Mouse (Mus musculus) C2C12 (cell line): Measurements from ENCODE around the gene Tmem56. TPM values are rescaled to one million over a fixed set of nuclear protein-coding genes. Genes with fewer than 3 reads are reported as not detected.

ENCODE experiments used
- H3K27me3 ChIP-seq: one replicate; pipeline ENCODE4 v1.6.1; 2011; ENCODE audit not compliant: control insufficient read depth, insufficient read depth, insufficient read length
- H3K36me3 ChIP-seq: one replicate; pipeline ENCODE4 v1.6.1; 2011; ENCODE audit not compliant: control insufficient read depth, insufficient read depth
- H3K4me3 ChIP-seq: one replicate; pipeline ENCODE4 v1.5.1; 2011; ENCODE audit warnings: mild to moderate bottlenecking, control low read depth; ENCODE audit not compliant: poor library complexity, insufficient read depth, severe bottlenecking
- H3K79me2 ChIP-seq: one replicate; pipeline ENCODE4 v1.6.1; 2011; ENCODE audit not compliant: control insufficient read depth, insufficient read depth
- H3K79me3 ChIP-seq: one replicate; pipeline ENCODE4 v1.6.1; 2011; ENCODE audit warnings: low read depth, control low read depth
- H3ac ChIP-seq: one replicate; pipeline ENCODE3; 2011; ENCODE audit warnings: low read depth; ENCODE audit not compliant: control insufficient read depth, insufficient read length
- CEBPB ChIP-seq: IDR thresholded peaks from one replicate; pipeline ENCODE4 v1.6.1; 2011; ENCODE audit warnings: low read depth, mild to moderate bottlenecking, control low read depth, moderate library complexity
- CTCF ChIP-seq: IDR thresholded peaks from one replicate; pipeline ENCODE4 v1.5.1; 2011; ENCODE audit not compliant: control insufficient read depth, insufficient read depth, insufficient read length
- FOSL1 ChIP-seq: IDR thresholded peaks from one replicate; pipeline ENCODE4 v1.8.0; 2011; ENCODE audit warnings: mild to moderate bottlenecking, low read length; ENCODE audit not compliant: poor library complexity, insufficient read depth, severe bottlenecking
- MAX ChIP-seq: IDR thresholded peaks from one replicate; pipeline ENCODE4 v1.6.1; 2011; ENCODE audit warnings: mild to moderate bottlenecking, control low read depth
- MYOD1 ChIP-seq: IDR thresholded peaks from one replicate; pipeline ENCODE4 v1.6.1; 2011; ENCODE audit warnings: low read depth; ENCODE audit not compliant: control insufficient read depth, insufficient read length
- MYOG ChIP-seq: IDR thresholded peaks from one replicate; pipeline ENCODE4 v1.6.1; 2011; ENCODE audit not compliant: control insufficient read depth, insufficient read length; ENCODE audit errors: extremely low read depth
- USF1 ChIP-seq: IDR thresholded peaks from one replicate; pipeline ENCODE4 v1.6.1; 2011; ENCODE audit warnings: low read depth, mild to moderate bottlenecking, control low read depth, moderate library complexity
- polyA plus RNA-seq: library from polyadenylated mRNA; unstranded; fragments of >200 nt; fragmentation: generic; extraction: Trizol; gene quantifications from one replicate; pipeline ENCODE4 v1.2.1, GENCODE M21; 2012; ENCODE audit warnings: missing spikeins

Tmem56 gene
- polyA plus RNA-seq, 1 experiment, result 0.09 TPM

DNA sequence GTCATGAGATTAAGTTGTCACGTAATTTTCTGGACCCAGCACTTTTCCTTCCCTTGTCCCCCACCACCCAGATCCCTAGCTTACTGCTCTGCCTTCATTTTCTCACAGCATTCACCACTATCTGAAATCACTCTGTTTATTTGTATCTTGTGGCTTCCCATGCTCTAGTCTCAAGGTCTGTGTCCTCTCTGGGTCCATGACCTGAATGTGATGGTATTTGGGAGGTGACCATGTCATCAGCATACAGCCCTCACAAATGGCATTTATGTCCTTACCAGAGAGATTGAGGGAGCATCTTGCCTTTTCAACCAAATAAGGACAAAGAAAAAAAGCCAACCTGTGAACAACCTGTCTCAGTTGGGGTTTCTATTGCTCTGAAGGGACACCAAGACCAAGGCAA lies 106.9 kb downstream of the Tmem56 start:
- Histone ChIP-seq H3K4me3 (no peak overlapping the region), H3K79me2 (no peaks in the 10 kb centered on the region), H3K27me3 (no peaks in the 10 kb centered on the region), H3ac (no peak overlapping the region), H3K36me3 (no peaks in the 10 kb centered on the region), H3K79me3 (no peaks in the 10 kb centered on the region)
- TF ChIP-seq CEBPB (no peak), CTCF (no peak), MAX (no peak), USF1 (no peak), FOSL1 (no peak), MYOD1 (no peak), MYOG (no peak)

DNA sequence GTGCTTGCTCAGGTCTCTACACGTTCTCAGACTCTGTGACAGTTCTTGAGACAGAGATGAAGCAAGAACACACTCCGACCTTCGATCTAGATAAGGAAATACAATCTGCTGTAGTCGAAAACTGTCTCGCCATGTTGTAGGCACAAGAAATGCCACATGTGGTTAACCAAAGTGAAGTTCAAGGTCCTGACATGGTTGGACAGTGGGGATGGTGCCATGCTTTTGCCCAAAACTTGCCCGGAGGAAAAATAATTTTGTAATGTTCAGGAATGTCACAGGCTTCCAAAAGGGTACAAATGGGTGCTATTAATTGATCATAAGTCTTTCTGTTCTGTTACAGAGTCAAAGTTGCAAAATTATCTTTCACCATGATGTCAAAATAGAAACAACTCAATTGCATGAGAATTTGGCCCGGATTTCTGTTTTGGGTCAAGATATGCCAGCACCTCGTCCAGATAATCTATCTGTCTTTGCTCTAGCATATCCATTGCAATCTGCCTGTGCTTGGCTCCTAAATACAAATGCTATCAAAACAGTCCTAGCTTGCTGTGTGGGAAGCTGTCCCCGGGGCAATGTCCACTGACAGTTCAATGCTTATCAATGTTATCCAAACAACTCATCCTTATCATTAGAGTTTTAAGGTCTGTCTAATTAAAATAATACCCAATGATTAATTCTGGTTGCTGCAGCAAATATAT lies 108.5 kb downstream of the Tmem56 start:
- no peak overlapping the region for H3K4me3 ChIP-seq
- TF ChIP-seq FOSL1 (no peak), CTCF (no peak), MYOD1 (no peak), CEBPB (no peak), USF1 (no peak)
- H3K79me3 ChIP-seq, result no peaks in the 10 kb centered on the region
- no peaks in the 10 kb centered on the region for H3K79me2 ChIP-seq
- no peaks in the 10 kb centered on the region for H3K27me3 ChIP-seq
- H3K36me3 ChIP-seq, result no peaks in the 10 kb centered on the region
- no peak overlapping the region for H3ac ChIP-seq

DNA sequence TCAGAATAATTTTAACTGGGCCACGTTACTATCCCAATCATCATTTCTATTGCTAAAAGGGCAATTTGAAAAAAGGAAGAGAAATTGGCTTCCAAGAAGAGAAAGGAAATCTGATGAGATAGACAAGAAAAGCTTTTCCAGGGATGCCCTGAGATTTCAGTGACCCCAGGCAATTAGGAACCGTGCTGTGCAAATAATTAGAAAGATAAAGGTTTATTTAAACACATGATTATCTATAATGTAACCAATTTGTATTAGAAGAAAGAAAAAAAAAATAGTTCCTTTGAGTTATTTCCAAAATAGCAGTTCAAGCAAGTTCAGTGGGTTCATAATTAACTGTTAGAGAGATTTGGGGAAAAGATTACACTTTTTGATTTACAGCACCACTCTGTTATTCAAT lies 110.2 kb downstream of the Tmem56 start:
- Histone ChIP-seq H3K27me3 (no peaks in the 10 kb centered on the region), H3K4me3 (no peak overlapping the region), H3K36me3 (no peaks in the 10 kb centered on the region), H3K79me2 (no peaks in the 10 kb centered on the region), H3ac (no peak overlapping the region), H3K79me3 (no peaks in the 10 kb centered on the region)
- TF ChIP-seq MYOG, result no peak
- TF ChIP-seq CEBPB, result no peak
- TF ChIP-seq CTCF, result no peak
- no peak for TF ChIP-seq USF1
- no peak for TF ChIP-seq MYOD1
- no peak for TF ChIP-seq FOSL1
- no peak for TF ChIP-seq MAX

DNA sequence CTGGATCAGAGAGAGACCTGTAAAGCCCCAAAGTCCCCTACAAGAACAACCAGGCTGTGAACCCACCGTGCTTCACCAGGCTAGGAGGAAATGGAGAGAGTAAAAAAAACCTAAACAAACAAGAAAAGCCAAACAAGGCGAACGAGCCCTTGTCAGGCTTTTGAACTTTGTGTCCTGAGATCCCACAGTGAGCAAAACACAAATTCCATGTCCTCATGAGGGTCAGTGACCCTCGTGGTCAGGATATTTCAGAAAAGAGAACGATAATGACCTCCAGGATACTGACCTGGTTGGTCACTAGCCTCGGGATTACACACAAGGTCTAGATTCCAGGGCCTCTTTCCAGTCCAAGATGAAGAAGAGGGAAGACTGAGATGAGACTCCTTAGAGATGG lies 111.0 kb downstream of the Tmem56 start:
- no peaks in the 10 kb centered on the region for H3K79me2 ChIP-seq
- no peak overlapping the region for H3ac ChIP-seq
- no peak overlapping the region for H3K4me3 ChIP-seq
- TF ChIP-seq CEBPB (no peak), FOSL1 (no peak), MYOD1 (no peak), MYOG (no peak), MAX (no peak), CTCF (no peak), USF1 (no peak)
- H3K79me3 ChIP-seq, result no peaks in the 10 kb centered on the region
- no peaks in the 10 kb centered on the region for H3K36me3 ChIP-seq
- no peaks in the 10 kb centered on the region for H3K27me3 ChIP-seq

DNA sequence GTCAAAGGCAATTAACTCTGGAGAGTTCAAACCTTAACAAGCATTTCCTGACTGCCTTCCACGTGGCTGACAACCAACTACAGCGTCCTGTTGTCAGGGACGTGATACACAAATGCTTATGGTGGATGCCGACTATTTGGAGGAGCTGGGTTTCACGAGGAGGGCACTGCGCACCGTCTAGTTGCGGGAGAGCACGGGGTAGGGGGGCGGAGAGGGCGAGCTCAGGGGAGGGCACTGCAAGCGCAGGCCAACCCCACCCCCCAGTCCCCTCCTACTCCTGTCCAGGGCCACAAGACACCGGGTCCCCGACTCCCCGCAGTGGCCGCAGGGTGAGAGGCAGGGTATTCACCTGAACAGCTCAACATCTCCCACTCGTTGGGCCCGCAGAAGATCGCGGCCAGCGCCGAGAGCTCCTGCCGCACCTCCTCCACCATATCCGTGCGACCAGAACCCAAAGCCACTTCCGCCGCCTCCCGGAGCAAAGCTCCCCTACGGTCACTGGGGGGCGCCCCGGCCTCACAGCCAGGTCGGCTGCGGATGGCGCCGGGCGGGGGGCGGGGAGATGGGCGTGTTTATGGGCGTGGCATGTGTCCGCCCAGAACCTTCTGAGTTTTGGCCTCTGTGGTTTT lies 111.5 kb downstream of the Tmem56 start, which contains the start of gene Rwdd3:
Rwdd3 (minus strand) TSS at position 453 of the 629 bp plus-strand sequence.
- Histone ChIP-seq H3K79me3 (no peaks in the 10 kb centered on the region), H3ac (peak within 1 kb of the TSS; percentile 65), H3K27me3 (no peaks in the 10 kb centered on the region), H3K4me3 (peak within 1 kb of the TSS; percentile 44), H3K79me2 (no peaks in the 10 kb centered on the region), H3K36me3 (no peaks in the 10 kb centered on the region)
- TF ChIP-seq CEBPB, result no peak
- TF ChIP-seq FOSL1, result no peak
- TF ChIP-seq MYOG, result no peak
- peak; percentile 12 for TF ChIP-seq MAX
- no peak for TF ChIP-seq MYOD1
- TF ChIP-seq CTCF, result peak; percentile 95
- no peak for TF ChIP-seq USF1
